Mouse (Mus musculus) thymus, adult 2 months (tissue): ENCODE measurements around the gene Golga2. TPM values are rescaled to one million over a fixed set of nuclear protein-coding genes. Genes with fewer than 3 reads are reported as not detected.

Experiments used
- DNase-seq: peaks from one replicate; pipeline ENCODE4 v3.0.0; 2021
- H3K27ac ChIP-seq: fragments of 200-500 bp; 2 replicates; pipeline ENCODE4 v1.5.1; 2012; ENCODE audit warnings: low read length, control low read depth; ENCODE audit not compliant: control insufficient read depth, insufficient read depth
- H3K27me3 ChIP-seq: fragments of 200-500 bp; 2 replicates; pipeline ENCODE4 v1.6.1; 2012; ENCODE audit warnings: mild to moderate bottlenecking, low read length, moderate library complexity, mixed read lengths; ENCODE audit not compliant: control insufficient read depth, insufficient read depth
- H3K36me3 ChIP-seq: fragments of 200-500 bp; 2 replicates; pipeline ENCODE4 v1.6.1; 2012; ENCODE audit warnings: mild to moderate bottlenecking, low read length, moderate library complexity; ENCODE audit not compliant: control insufficient read depth, insufficient read depth
- H3K4me1 ChIP-seq: fragments of 200-500 bp; replicated peaks from 2 replicates; pipeline ENCODE4 v1.6.1; 2012; ENCODE audit warnings: low read length; ENCODE audit not compliant: control insufficient read depth, insufficient read depth
- H3K4me3 ChIP-seq: fragments of 200-500 bp; 2 replicates; pipeline ENCODE4 v1.5.1; 2012; ENCODE audit warnings: mild to moderate bottlenecking, low read length, control low read depth, moderate library complexity; ENCODE audit not compliant: control insufficient read depth, insufficient read depth
- CTCF ChIP-seq: fragments of 200-500 bp; IDR thresholded peaks from 2 replicates; pipeline ENCODE4 v1.5.1; 2012; ENCODE audit warnings: mild to moderate bottlenecking, control low read depth, low read length, moderate library complexity, borderline replicate concordance; ENCODE audit not compliant: control insufficient read depth, poor library complexity, insufficient read depth; ENCODE audit errors: extremely low read depth
- POLR2A ChIP-seq: fragments of 200-500 bp; IDR thresholded peaks from 2 replicates; pipeline ENCODE4 v1.6.1; 2012; ENCODE audit warnings: mild to moderate bottlenecking, low read length, control low read depth, moderate library complexity; ENCODE audit not compliant: control insufficient read depth, poor library complexity, insufficient read depth; ENCODE audit errors: extremely low read depth
- WGBS: fragments of 180-500 bp; shearing (Covaris S2); methylation state at CpG from one replicate; pipeline ENCODE4 v1.1.7; 2018; 5-methylcytosine and 5-hydroxymethylcytosine counted together
- polyA plus RNA-seq: library from polyadenylated mRNA; depleted of rRNA; stranded (reverse); fragments of >200 nt; gene quantifications from 2 replicates; pipeline ENCODE4 v1.2.3, GENCODE M21; 2012

The Golga2 gene
- polyA plus RNA-seq, 1 experiment = 36.6 TPM

GRCm38 (mm10) chr2:32321591-32322298 lies 34.6 kb downstream of the Golga2 start:
- 78% methylated on average over 9 of the region's 9 CpGs for WGBS
- TF ChIP-seq CTCF = no peak
- no peak for TF ChIP-seq POLR2A
- Histone ChIP-seq H3K4me3 (no peak overlapping the region), H3K36me3 (no peaks in the 10 kb centered on the region), H3K27me3 (peaks cover 2% of the 10 kb centered on the region; the same call in 1 of the 2 replicates), H3K4me1 (no peaks in the 10 kb centered on the region), H3K27ac (no peak overlapping the region)
- no peak for DNase-seq

GRCm38 (mm10) chr2:32322754-32323741 lies 35.9 kb downstream of the Golga2 start:
- no peaks in the 10 kb centered on the region for H3K36me3 ChIP-seq
- H3K27me3 ChIP-seq = peaks cover 2% of the 10 kb centered on the region; the same call in 1 of the 2 replicates
- no peak overlapping the region for H3K4me3 ChIP-seq
- H3K27ac ChIP-seq = no peak overlapping the region
- TF ChIP-seq POLR2A (no peak), CTCF (no peak)
- H3K4me1 ChIP-seq = no peaks in the 10 kb centered on the region
- 88% methylated on average over 7 of the region's 7 CpGs for WGBS
- DNase-seq = no peak

GRCm38 (mm10) chr2:32324322-32324721 lies 37.1 kb downstream of the Golga2 start:
- no peaks in the 10 kb centered on the region for H3K36me3 ChIP-seq
- H3K27ac ChIP-seq = no peak overlapping the region
- H3K4me3 ChIP-seq = no peak overlapping the region
- TF ChIP-seq CTCF (no peak), POLR2A (no peak)
- DNase-seq = no peak
- WGBS = 65% methylated on average over 4 of the region's 4 CpGs
- 0 out of 2 replicates have a peak, but pooled peaks cover 2% of the 10 kb centered on the region for H3K27me3 ChIP-seq
- no peaks in the 10 kb centered on the region for H3K4me1 ChIP-seq

GRCm38 (mm10) chr2:32325342-32325741 lies 38.2 kb downstream of the Golga2 start:
- H3K4me3 ChIP-seq = no peak overlapping the region
- WGBS = 66% methylated on average over 7 of the region's 7 CpGs
- TF ChIP-seq POLR2A = no peak
- TF ChIP-seq CTCF = no peak
- no peaks in the 10 kb centered on the region for H3K36me3 ChIP-seq
- H3K4me1 ChIP-seq = no peaks in the 10 kb centered on the region
- no peak overlapping the region for H3K27ac ChIP-seq
- H3K27me3 ChIP-seq = 0 out of 2 replicates have a peak, but pooled peaks cover 2% of the 10 kb centered on the region
- DNase-seq = no peak

DNA sequence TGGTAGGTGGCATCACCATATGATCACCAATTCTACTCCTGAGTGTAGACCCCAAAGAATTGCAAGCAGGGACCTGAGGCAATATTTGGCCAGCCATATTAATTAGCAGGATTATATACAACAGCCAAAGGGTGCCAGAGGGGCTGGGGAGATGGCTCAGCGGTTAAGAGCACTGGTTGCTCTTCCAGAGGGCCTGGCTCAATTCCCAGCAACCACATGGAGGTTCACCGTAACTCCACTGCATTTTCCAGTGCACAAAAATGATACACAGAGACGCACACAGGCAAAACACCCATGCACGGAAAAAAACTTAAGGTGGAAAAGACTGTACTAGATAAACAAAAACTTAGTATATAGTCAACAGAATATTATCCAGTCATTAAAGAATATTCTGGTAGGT lies 40.0 kb downstream of the Golga2 start:
- Histone ChIP-seq H3K27me3 (0 out of 2 replicates have a peak, but pooled peaks cover 2% of the 10 kb centered on the region), H3K36me3 (no peaks in the 10 kb centered on the region), H3K4me3 (no peak overlapping the region), H3K27ac (no peak overlapping the region), H3K4me1 (no peaks in the 10 kb centered on the region)
- DNase-seq = no peak
- no peak for TF ChIP-seq POLR2A
- TF ChIP-seq CTCF = no peak
- WGBS = 93% methylated on average over 4 of the region's 4 CpGs

DNA sequence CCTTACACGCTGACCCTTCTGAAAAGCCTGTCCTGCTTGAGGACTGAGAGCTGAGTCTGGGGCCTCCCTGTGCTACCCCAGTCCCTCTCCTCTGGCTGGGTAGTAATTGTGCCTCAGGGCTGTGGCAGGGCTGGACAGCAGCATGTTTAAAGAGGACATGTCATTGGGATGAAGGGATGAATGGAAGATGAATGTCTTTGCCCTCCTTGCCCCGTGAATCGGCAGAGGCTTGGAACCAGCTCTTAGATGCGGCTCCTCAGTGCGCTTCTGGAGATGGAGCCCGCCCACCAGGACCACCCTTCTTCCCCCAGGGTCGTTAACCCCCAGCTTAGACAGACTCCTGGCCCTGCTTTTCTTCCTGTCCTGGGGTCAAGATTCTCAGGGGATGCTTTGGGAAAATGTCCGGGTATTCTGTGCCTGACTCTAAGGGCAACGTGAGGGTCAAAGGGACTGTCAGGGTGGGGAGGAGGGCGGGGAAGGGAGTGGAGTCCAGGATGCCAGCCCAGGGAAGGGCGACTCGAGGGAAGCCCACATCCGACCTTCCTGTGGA lies 41.8 kb downstream of the Golga2 start:
- WGBS = 71% methylated on average over 13 of the region's 13 CpGs
- TF ChIP-seq POLR2A (no peak), CTCF (no peak)
- H3K27me3 ChIP-seq = 0 out of 2 replicates have a peak, but pooled peaks cover 2% of the 10 kb centered on the region
- H3K27ac ChIP-seq = no peak overlapping the region
- no peaks in the 10 kb centered on the region for H3K36me3 ChIP-seq
- no peak overlapping the region for H3K4me3 ChIP-seq
- DNase-seq = no peak
- H3K4me1 ChIP-seq = no peaks in the 10 kb centered on the region
